Mouse (Mus musculus) megakaryocyte, embryonic 14.5 days (primary cell): Measurements from ENCODE around the gene Taf3.

Experiments
- FLI1 ChIP-seq: IDR thresholded peaks from 2 replicates; pipeline ENCODE4 v1.6.1; 2012; ENCODE audit warnings: low read length, inconsistent platforms, mixed read lengths
- GATA1 ChIP-seq: IDR thresholded peaks from 3 replicates; pipeline ENCODE4 v1.6.1; 2012; ENCODE audit warnings: mixed read lengths, low read length, inconsistent platforms, borderline replicate concordance

DNA sequence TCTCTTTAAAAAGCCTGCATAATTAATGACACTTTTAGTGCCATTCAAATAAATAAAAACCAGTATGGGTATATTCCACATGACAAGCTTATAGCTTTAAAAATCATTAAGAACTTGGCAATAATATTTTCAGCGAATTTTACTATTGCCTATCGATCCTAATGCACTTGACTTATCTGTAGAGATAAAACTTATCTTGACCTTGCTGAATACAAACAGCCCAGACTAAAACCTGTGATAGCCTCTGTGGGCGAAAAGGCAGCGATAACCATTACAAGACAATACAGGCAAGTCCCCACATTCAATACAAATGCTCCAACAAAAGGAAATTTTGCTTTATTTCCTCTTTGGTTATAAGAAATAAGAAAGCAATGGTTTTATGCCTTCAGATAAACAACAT lies 39.8 kb downstream of the Taf3 start:
- no peak for TF ChIP-seq GATA1
- TF ChIP-seq FLI1 = no peak
